Mouse (Mus musculus) effector memory CD4-positive, alpha-beta T cell, adult 5 months (primary cell): Measurements from ENCODE around the gene Mbnl2. TPM values are rescaled to one million over a fixed set of nuclear protein-coding genes. Genes with fewer than 3 reads are reported as not detected.

Experiments used
- polyA plus RNA-seq: library from polyadenylated mRNA; unstranded; fragments of 100-300 nt; shearing (Covaris generic); gene quantifications from one replicate; pipeline ENCODE4 v1.2.1, GENCODE M21; 2017

The Mbnl2 gene
- polyA plus RNA-seq, result 57.7 TPM

GRCm38 (mm10) chr14:120275246-120276238 is at the start of gene Mbnl2:
TSS of gene Mbnl2 (plus strand) at chr14:120275669.

DNA sequence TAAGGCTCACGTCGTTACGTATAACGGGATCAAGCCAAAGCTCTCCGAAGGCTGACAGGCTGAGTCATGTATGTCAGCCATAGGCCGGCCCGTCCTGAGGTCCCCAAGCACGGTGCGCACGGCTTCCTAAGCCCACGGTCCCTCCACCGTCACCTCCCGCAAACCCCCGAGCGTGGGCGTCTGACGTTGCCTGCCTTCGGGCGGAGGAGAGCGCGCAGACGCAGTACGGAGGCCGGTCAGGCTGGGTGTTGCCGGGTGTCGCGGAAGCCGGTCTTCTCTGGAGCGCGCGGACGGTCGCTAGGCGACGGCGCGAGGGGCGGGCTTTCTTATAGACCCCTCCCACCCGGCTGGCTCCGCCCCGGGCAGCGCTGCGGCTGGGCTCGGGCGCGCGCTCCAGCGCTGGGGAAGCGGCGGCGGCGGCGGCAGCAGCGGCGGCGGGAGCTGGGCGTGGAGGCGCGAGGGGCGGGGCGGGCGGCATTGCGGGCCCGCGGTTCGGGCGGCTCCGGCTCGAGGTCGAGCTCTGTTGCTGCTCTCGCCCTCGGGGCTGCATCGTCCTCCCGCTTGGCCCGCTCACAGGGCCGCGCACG is 202.6 kb downstream of the Mbnl2 start, which contains the start of gene Rap2a:
TSS of gene Rap2a (plus strand) at position 463 of the 587 bp plus-strand sequence.

Other genes starting within 250 kb of the Mbnl2 start
- gene Oxgr1, start 233.2 kb upstream of the Mbnl2 start, polyA plus RNA-seq, result not detected
- 2.7 TPM for gene Rap2a, start 202.8 kb downstream of the Mbnl2 start, polyA plus RNA-seq